11 mouse cellular contexts compared by ENCODE assay signal in genomic region chr6:4506791-4507190, GRCm38 (mm10). TPM values are rescaled to one million over a fixed set of nuclear protein-coding genes. Genes with fewer than 3 reads are reported as not detected.
DNase-seq lines count a peak whose midpoint lies in the region; ATAC-seq and TF ChIP-seq lines count a peak whose summit lies in the region.
"Had no signal": no experiment of that assay in that cellular context is flagged by ENCODE, and none has a peak within 500 bp of the region (broad histone marks: within the 10 kb centered on the region; RNA-seq: fewer than 3 reads in every experiment).

No protein-coding gene starts in this region.

- peak overlapping the region; percentile 77 for H3K4me3 ChIP-seq in gastrocnemius, adult 2 months
- H3K4me3 ChIP-seq in liver, embryonic 11.5 days (ENCODE audit: low read depth, low read length) = peak overlapping the region; percentile 45
- no peak overlapping the region for H3K4me3 ChIP-seq in liver, postnatal 0 days (ENCODE audit: low read depth, low read length)
- no peak overlapping the region for H3K4me3 ChIP-seq in hindbrain, embryonic 13.5 days
- H3K4me3 ChIP-seq in neural tube, embryonic 13.5 days = peak overlapping the region; percentile 38
- H3K4me3 ChIP-seq: midbrain, embryonic 15.5 days had no signal

- no peaks in the 10 kb centered on the region for H3K9me3 ChIP-seq in liver, embryonic 11.5 days (ENCODE audit: control insufficient read depth, low read length)
- H3K9me3 ChIP-seq in liver, postnatal 0 days (ENCODE audit: low read length) = no peaks in the 10 kb centered on the region
- H3K9me3 ChIP-seq in hindbrain, embryonic 13.5 days = no peaks in the 10 kb centered on the region
- H3K9me3 ChIP-seq in neural tube, embryonic 13.5 days = no peaks in the 10 kb centered on the region
- H3K9me3 ChIP-seq: midbrain, embryonic 15.5 days had no signal

- H3K27me3 ChIP-seq in liver, embryonic 11.5 days (replicated peaks; ENCODE audit: control insufficient read depth, insufficient read depth, low read length) = peaks cover 5% of the 10 kb centered on the region
- peaks cover 11% of the 10 kb centered on the region; the same call in 1 of the 2 replicates for H3K27me3 ChIP-seq in liver, postnatal 0 days (ENCODE audit: insufficient read depth, low read length)
- peaks cover 16% of the 10 kb centered on the region for H3K27me3 ChIP-seq in hindbrain, embryonic 13.5 days
- H3K27me3 ChIP-seq in neural tube, embryonic 13.5 days = peaks cover 31% of the 10 kb centered on the region

- intact Hi-C loops in gastrocnemius, adult 2 months (cut with DNase I) = loop anchor here (5.0 kb wide), 1 partner anchor 94 kb away; no protein-coding TSS in a partner anchor
- intact Hi-C loops in gastrocnemius, postnatal 36 days (cut with DNase I) = loop anchor here (5.0 kb wide), 1 partner anchor 89 kb away; no protein-coding TSS in a partner anchor

- H3K4me2 ChIP-seq in liver, embryonic 11.5 days = peak overlapping the region; percentile 68
- no peak overlapping the region for H3K4me2 ChIP-seq in liver, postnatal 0 days (ENCODE audit: low read depth, low read length)
- 0 out of 2 replicates have a peak overlapping the region, but pooled peaks have one; percentile 67 for H3K4me2 ChIP-seq in hindbrain, embryonic 13.5 days
- peak overlapping the region; percentile 63 for H3K4me2 ChIP-seq in neural tube, embryonic 13.5 days
- H3K4me2 ChIP-seq: midbrain, embryonic 15.5 days had no signal

- no peak overlapping the region for H3K9ac ChIP-seq in liver, embryonic 11.5 days (ENCODE audit: low read depth, low read length)
- no peak overlapping the region for H3K9ac ChIP-seq in liver, postnatal 0 days (replicated peaks)
- H3K9ac ChIP-seq in hindbrain, embryonic 13.5 days = no peak overlapping the region
- no peak overlapping the region for H3K9ac ChIP-seq in neural tube, embryonic 13.5 days
- H3K9ac ChIP-seq: midbrain, embryonic 15.5 days had no signal

- 68% methylated on average over 5 of the region's 5 CpGs for WGBS in liver, embryonic 11.5 days
- WGBS in liver, postnatal 0 days (ENCODE audit: insufficient replicate concordance) = 61% methylated on average over 5 of the region's 5 CpGs
- WGBS in hindbrain, embryonic 13.5 days = 79% methylated on average over 5 of the region's 5 CpGs
- WGBS in neural tube, embryonic 13.5 days = 69% methylated on average over 5 of the region's 5 CpGs

- TF ChIP-seq EP300 in liver, postnatal 0 days (IDR thresholded peaks at IDR 0.05; ENCODE audit: low read depth) = no peak

- H3K27ac ChIP-seq in gastrocnemius, adult 2 months = peak overlapping the region; percentile 89
- no peak overlapping the region for H3K27ac ChIP-seq in liver, embryonic 11.5 days (ENCODE audit: low read depth, low read length)
- H3K27ac ChIP-seq in liver, postnatal 0 days (ENCODE audit: low read depth) = no peak overlapping the region
- H3K27ac ChIP-seq in hindbrain, embryonic 13.5 days = no peak overlapping the region
- no peak overlapping the region for H3K27ac ChIP-seq in neural tube, embryonic 13.5 days (replicated peaks)
- H3K27ac ChIP-seq: layer of hippocampus, adult 2 months; midbrain, embryonic 15.5 days had no signal

- no peaks in the 10 kb centered on the region for H3K36me3 ChIP-seq in liver, embryonic 11.5 days (ENCODE audit: control insufficient read depth, insufficient read depth, low read length)
- H3K36me3 ChIP-seq in liver, postnatal 0 days (replicated peaks; ENCODE audit: insufficient read depth, low read length) = no peaks in the 10 kb centered on the region
- no peaks in the 10 kb centered on the region for H3K36me3 ChIP-seq in hindbrain, embryonic 13.5 days
- H3K36me3 ChIP-seq in neural tube, embryonic 13.5 days = no peaks in the 10 kb centered on the region
- H3K36me3 ChIP-seq: midbrain, embryonic 15.5 days had no signal

- H3K4me1 ChIP-seq in liver, embryonic 11.5 days (replicated peaks; ENCODE audit: control insufficient read depth, insufficient read depth, low read length) = peaks cover 2% of the 10 kb centered on the region; the same call in 1 of the 2 replicates
- H3K4me1 ChIP-seq in liver, postnatal 0 days (ENCODE audit: insufficient read depth) = peaks cover 6% of the 10 kb centered on the region; the same call in 1 of the 2 replicates
- H3K4me1 ChIP-seq in hindbrain, embryonic 13.5 days (replicated peaks) = peaks cover 13% of the 10 kb centered on the region
- peaks cover 11% of the 10 kb centered on the region for H3K4me1 ChIP-seq in neural tube, embryonic 13.5 days (replicated peaks)

- no peak for TF ChIP-seq CTCF in gastrocnemius, adult 2 months (IDR thresholded peaks at IDR 0.05)
- TF ChIP-seq CTCF in liver, postnatal 0 days (IDR thresholded peaks at IDR 0.05; ENCODE audit: low read depth) = no peak

- ATAC-seq in liver, embryonic 11.5 days (replicated peaks; ENCODE audit: low FRiP score) = no peak
- ATAC-seq in liver, postnatal 0 days = no peak
- no peak for ATAC-seq in hindbrain, embryonic 13.5 days (ENCODE audit: low FRiP score)
- ATAC-seq in neural tube, embryonic 13.5 days (ENCODE audit: low read depth) = no peak
- ATAC-seq: midbrain, embryonic 15.5 days had no signal

- no peak for DNase-seq in gastrocnemius, adult 2 months
- no peak for DNase-seq in gastrocnemius, postnatal 36 days
- no peak for DNase-seq in liver, embryonic 11.5 days (ENCODE audit: low spot score)
- no peak for DNase-seq in liver, postnatal 0 days
- DNase-seq in spleen, postnatal 4 days (ENCODE audit: low spot score in 2 of 2) = no peak
- DNase-seq in frontal cortex, postnatal 14 days (ENCODE audit: low spot score in 2 of 2) = no peak
- DNase-seq: thymus, adult 2 months had no signal

RNA-seq across cellular contexts. Expression of gene Col1a2, which starts 2.2 kb away (rescaled TPM):
- 100 to 1,000 TPM; 127 to 394 TPM for total RNA-seq in gastrocnemius, adult 2 months (2021)
- total RNA-seq in gastrocnemius, postnatal 36 days (2021) = 100 to 1,000 TPM; 437 to 544 TPM
- polyA plus RNA-seq in liver, embryonic 11.5 days (2014; fragmentation: Nextera tagmentation; extraction: Ambion mirVana) = 144 and 156 TPM in 2 replicates
- polyA plus RNA-seq in liver, postnatal 0 days (2015; fragmentation: Nextera tagmentation; extraction: Ambion mirVana) = 21.9 and 24.8 TPM in 2 replicates
- 142 and 188 TPM in 2 replicates for polyA plus RNA-seq in hindbrain, embryonic 13.5 days (2015; fragmentation: Nextera tagmentation; extraction: Ambion mirVana)
- polyA plus RNA-seq in neural tube, embryonic 13.5 days (2015; fragmentation: Nextera tagmentation; extraction: Ambion mirVana) = 178 and 187 TPM in 2 replicates

Comparison
In these comparisons a context has a peak if more than half of its experiments do, and no peak if none do; other contexts are left out.
1. H3K4me3 ChIP-seq: peak in gastrocnemius, adult 2 months (single experiment), liver, embryonic 11.5 days (single experiment) and neural tube, embryonic 13.5 days (single experiment); none in liver, postnatal 0 days (single experiment) and hindbrain, embryonic 13.5 days (single experiment).